Comparison of ENCODE assay signal across 7 mouse cellular contexts in genomic region chr10:117845597-117846259, GRCm38 (mm10). TPM values are rescaled to one million over a fixed set of nuclear protein-coding genes. Genes with fewer than 3 reads are reported as not detected.
DNase-seq lines count a peak whose midpoint lies in the region; ATAC-seq and TF ChIP-seq lines count a peak whose summit lies in the region.

TSS of gene Rap1b (minus strand) at chr10:117846035.

- H3K27me3 ChIP-seq in intestine, postnatal 0 days (replicated peaks; ENCODE audit: control insufficient read depth, insufficient read depth, low read length) = no peaks in the 10 kb centered on the region
- H3K27me3 ChIP-seq in midbrain, embryonic 12.5 days = peaks cover 6% of the 10 kb centered on the region; the same call in 1 of the 2 replicates
- no peaks in the 10 kb centered on the region for H3K27me3 ChIP-seq in small intestine, adult 2 months (ENCODE audit: control insufficient read depth, insufficient read depth, low read length)

- peak; percentile 96 for ATAC-seq in intestine, postnatal 0 days
- ATAC-seq in midbrain, embryonic 12.5 days (ENCODE audit: low FRiP score, low read depth) = peak; percentile 96

- TF ChIP-seq POLR2A in small intestine, adult 2 months (IDR thresholded peaks at IDR 0.05; ENCODE audit: low read depth, low read length) = peak; percentile 88

- 0 out of 2 replicates have a peak, but pooled peaks cover 7% of the 10 kb centered on the region for H3K4me1 ChIP-seq in intestine, postnatal 0 days (replicated peaks; ENCODE audit: control insufficient read depth, insufficient read depth, low read length)
- H3K4me1 ChIP-seq in midbrain, embryonic 12.5 days = peaks cover 23% of the 10 kb centered on the region
- no peaks in the 10 kb centered on the region; the same call in 1 of the 2 replicates for H3K4me1 ChIP-seq in small intestine, adult 2 months (ENCODE audit: control insufficient read depth, insufficient read depth, insufficient read length, low read length)

- no peak; the same call in 1 of the 2 replicates for TF ChIP-seq CTCF in intestine, postnatal 0 days (IDR thresholded peaks at IDR 0.05; ENCODE audit: low read depth)
- no peak for TF ChIP-seq CTCF in small intestine, adult 2 months (IDR thresholded peaks at IDR 0.05; ENCODE audit: extremely low read depth, insufficient read length, insufficient replicate concordance, low read depth, low read length)

- H3K9ac ChIP-seq in intestine, postnatal 0 days (ENCODE audit: low read depth, low read length) = peak within 1 kb of the TSS; percentile 99
- peak within 1 kb of the TSS; percentile 92 for H3K9ac ChIP-seq in midbrain, embryonic 12.5 days (replicated peaks)

- peak within 1 kb of the TSS; percentile 89 for H3K4me2 ChIP-seq in intestine, postnatal 0 days (replicated peaks; ENCODE audit: low read depth)
- H3K4me2 ChIP-seq in midbrain, embryonic 12.5 days (replicated peaks) = peak within 1 kb of the TSS; percentile 67

- H3K9me3 ChIP-seq in intestine, postnatal 0 days (ENCODE audit: control insufficient read depth) = no peaks in the 10 kb centered on the region
- H3K9me3 ChIP-seq in midbrain, embryonic 12.5 days = no peaks in the 10 kb centered on the region

- H3K36me3 ChIP-seq in intestine, postnatal 0 days (ENCODE audit: control insufficient read depth, insufficient read depth) = no peaks in the 10 kb centered on the region
- no peaks in the 10 kb centered on the region for H3K36me3 ChIP-seq in midbrain, embryonic 12.5 days
- no peaks in the 10 kb centered on the region for H3K36me3 ChIP-seq in small intestine, adult 2 months (ENCODE audit: control insufficient read depth, insufficient read depth, low read length)

- WGBS in intestine, postnatal 0 days = under 1% methylated on average over 92 of the region's 112 CpGs
- under 1% methylated on average over 77 of the region's 112 CpGs for WGBS in midbrain, embryonic 12.5 days
- WGBS in small intestine, adult 2 months = under 1% methylated on average over 110 of the region's 112 CpGs

- H3K27ac ChIP-seq in intestine, postnatal 0 days (ENCODE audit: low read depth, low read length) = peak within 1 kb of the TSS; percentile 100
- peak within 1 kb of the TSS; percentile 98 for H3K27ac ChIP-seq in midbrain, embryonic 12.5 days (replicated peaks)
- H3K27ac ChIP-seq in small intestine, adult 2 months (ENCODE audit: insufficient read depth, low read depth, low read length) = peak within 1 kb of the TSS; percentile 86

- intact Hi-C loops in left cerebral cortex, postnatal 4 days (cut with DNase I) = loop anchor here (10.0 kb wide), 1 partner anchor 259 kb away; no protein-coding TSS in a partner anchor

- peak; percentile 93 for DNase-seq in adrenal gland, adult 8-10 months
- DNase-seq in embryo, embryonic 9.5 days (ENCODE audit: extremely low spot score) = peak; percentile 97
- no peak for DNase-seq in gonadal fat pad, adult 2 months (ENCODE audit: low read depth)
- DNase-seq in left cerebral cortex, postnatal 4 days = peak; percentile 98

- peak within 1 kb of the TSS; percentile 88 for H3K4me3 ChIP-seq in intestine, postnatal 0 days (ENCODE audit: low read depth, low read length)
- peak within 1 kb of the TSS; percentile 91 for H3K4me3 ChIP-seq in midbrain, embryonic 12.5 days
- H3K4me3 ChIP-seq in small intestine, adult 2 months (ENCODE audit: low read depth, low read length) = peak within 1 kb of the TSS; percentile 74

RNA-seq across cellular contexts. Expression of gene Rap1b, which starts in this region (rescaled TPM):
- 100 to 1,000 TPM; 111 to 128 (median 116) TPM for total RNA-seq in adrenal gland, adult 8-10 months (2022)
- 37.5 and 41.1 TPM in 2 replicates for polyA plus RNA-seq in gonadal fat pad, adult 2 months (2012; rRNA removed)
- polyA plus RNA-seq in intestine, postnatal 0 days (2015; fragmentation: Nextera tagmentation; extraction: Ambion mirVana) = 132 and 134 TPM in 2 replicates
- total RNA-seq in left cerebral cortex, postnatal 4 days (2021) = 100 to 1,000 TPM in 1 of 2 experiments, 10 to 100 TPM in 1; 98.6 to 110 TPM
- polyA plus RNA-seq in midbrain, embryonic 12.5 days (2016; fragmentation: Nextera tagmentation; extraction: Ambion mirVana) = 137 and 138 TPM in 2 replicates
- polyA plus RNA-seq in small intestine, adult 2 months (2012; rRNA removed) = 7.9 and 19.2 TPM in 2 replicates
